Mouse (Mus musculus): ENCODE measurements around the gene Sema3e.

Gene Sema3e

GRCm38 (mm10) chr5:14206794-14207193 lies 181.7 kb downstream of the Sema3e start:
- no peak for DNase-seq (ENCODE audit: low spot score in 2 of 2)

DNA sequence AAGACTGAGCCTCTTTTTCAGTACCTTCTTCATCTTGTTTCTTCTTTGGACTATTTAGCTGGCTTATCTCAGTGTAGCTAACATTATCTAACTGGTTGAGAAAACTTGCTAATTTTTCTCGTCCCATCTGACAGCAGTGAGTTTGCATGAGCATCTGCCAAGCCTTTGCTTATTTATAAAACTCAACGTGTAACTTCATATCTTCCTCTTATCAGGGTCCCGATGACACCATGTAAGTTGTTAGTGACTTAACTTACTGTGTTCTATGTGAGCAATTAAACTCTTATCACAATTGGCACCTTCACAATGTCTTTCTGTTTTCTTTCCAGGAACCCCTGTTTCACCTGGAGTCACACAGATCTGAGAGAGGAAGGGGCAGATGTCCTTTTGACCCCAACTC lies 184.9 kb downstream of the Sema3e start:
- DNase-seq (ENCODE audit: low spot score in 2 of 2), result no peak

GRCm38 (mm10) chr5:14216211-14216610 lies 191.1 kb downstream of the Sema3e start:
- no peak for DNase-seq (ENCODE audit: low spot score in 2 of 2)

DNA sequence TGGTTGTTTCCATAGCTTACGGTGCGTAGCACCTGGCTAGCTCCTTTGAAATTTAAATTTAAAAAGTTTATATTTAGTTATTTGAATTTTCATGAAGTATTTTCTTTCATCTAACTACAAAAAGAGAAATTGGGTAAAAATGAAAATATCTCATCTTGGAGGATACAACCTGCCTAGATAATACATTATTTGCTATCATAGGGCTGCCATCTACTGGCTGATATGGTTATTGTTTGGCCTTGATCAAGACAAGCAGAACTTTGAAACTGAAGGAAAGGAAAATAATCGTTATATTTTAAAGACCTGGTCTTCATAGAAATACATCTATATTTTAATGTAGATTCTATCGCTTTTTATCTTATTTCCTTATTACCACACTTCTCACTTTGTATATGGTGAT lies 193.6 kb downstream of the Sema3e start:
- DNase-seq (ENCODE audit: low spot score in 2 of 2), result no peak

DNA sequence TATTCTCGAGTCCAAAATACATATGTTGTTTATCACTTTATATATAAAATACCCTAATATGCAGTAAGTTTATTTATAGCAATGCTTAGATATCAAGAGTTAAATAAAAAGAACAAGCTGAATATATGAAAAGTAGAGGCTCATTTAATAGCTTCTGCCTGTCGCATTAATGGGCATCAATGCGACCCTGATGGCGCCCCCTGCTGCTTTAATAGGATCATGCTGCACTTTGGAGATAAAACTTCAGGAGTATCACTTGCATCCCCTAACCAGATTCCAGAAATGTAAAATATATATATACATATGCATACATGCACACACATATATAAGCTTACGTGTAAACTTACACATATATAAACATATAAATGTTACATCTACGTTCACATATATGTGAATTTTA lies 199.4 kb downstream of the Sema3e start:
- DNase-seq (ENCODE audit: low spot score in 2 of 2), result no peak

- no peak for DNase-seq (ENCODE audit: low spot score in 2 of 2)
These were observed 206.0 kb downstream of the Sema3e start for GRCm38 (mm10) chr5:14231027-14231426.

GRCm38 (mm10) chr5:14252583-14252982 lies 227.5 kb downstream of the Sema3e start:
- no peak for DNase-seq (ENCODE audit: low spot score in 2 of 2)

DNA sequence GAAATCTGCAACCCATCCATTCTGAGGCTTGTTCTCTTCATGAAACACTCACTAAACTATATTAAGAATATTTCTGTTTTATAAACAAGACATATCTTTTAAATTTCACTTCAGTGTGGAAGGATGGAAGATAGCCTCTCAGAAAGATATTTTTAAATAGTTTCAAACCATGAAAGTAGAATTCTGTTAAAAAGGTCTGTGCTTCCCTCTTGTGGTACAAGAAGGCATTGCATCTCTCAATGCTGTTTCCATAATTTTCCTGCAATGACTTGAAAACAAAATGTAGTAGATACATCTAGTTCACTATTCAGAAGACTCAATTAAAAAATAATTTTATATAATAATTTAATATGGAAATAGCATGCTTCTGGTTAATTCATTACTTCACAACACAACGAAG lies 228.3 kb downstream of the Sema3e start:
- no peak for DNase-seq (ENCODE audit: low spot score in 2 of 2)

DNA sequence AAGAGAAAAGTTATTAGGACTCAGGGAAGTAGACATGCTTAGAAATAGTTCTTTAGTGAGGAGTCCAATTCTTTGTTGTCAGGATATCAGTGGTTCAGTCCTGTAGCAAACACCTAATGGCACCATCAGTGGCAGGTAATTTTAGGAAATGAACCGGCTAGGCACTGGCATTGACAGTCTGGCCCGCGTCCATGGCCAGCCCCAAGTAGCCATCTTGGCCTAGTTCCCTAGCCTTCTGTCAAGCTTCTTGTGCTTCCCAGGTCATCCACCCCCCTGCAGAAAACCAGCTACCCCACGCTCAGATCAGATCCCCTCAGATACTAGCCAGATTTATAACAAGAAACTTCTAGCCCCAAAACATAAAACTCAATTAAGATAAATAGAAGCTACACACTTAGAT lies 235.1 kb downstream of the Sema3e start:
- no peak for DNase-seq (ENCODE audit: low spot score in 2 of 2)

- DNase-seq (ENCODE audit: low spot score in 2 of 2), result no peak
These were observed 242.3 kb downstream of the Sema3e start for GRCm38 (mm10) chr5:14267400-14267799.
